Mouse (Mus musculus): ENCODE measurements around the gene Camta2.

The Camta2 gene

DNA sequence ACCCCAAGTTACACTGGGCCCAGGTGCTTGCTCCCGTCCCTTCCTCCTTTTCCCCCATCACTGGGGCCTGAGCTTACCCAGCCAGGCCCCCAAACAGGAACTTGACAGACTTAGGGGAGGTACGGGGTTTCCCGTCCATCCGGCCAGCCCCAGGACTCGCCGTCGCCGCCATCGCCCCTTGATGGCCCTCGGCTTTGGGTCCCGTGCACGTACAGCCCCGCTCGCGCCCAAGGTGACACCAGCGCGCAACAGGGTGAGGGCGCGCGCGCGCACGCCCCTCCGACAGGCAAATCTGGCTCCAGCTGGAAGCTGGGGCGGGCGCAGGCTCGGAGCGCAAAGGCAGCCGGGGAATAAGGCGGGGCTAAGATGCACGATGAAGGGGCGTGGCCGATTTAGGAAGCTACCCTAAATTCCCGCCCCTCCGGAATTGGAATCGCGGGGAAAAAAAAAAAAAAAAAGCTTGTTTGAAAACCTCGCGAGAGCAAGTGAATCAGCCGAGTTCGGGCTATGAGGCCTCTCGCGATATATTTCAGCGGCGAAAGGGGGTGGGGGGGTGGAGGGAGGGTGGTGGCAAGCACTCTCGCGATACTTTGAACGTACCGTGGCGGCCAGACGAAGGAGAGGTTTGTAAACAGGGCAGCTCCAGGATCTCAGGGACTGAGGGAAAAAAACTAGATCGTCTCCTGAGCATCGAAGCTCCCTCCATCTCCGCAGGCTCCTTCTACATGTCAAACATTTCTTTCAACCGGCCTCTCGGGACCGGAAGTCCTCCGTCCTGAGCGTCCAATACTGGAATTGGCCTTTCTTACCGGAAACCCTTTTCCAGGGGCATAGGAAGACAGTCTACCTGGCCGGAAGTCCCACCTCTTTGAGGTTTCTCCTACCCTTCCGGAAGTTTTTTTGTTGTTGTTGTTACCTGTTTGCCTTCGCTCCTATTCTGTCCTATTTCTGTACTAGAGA lies 40.9 kb downstream of the Camta2 start, which contains the start of the genes Rnf167 and Slc25a11:
Gene Rnf167 (plus strand): TSS at position 545 of the 960 bp plus-strand sequence.
Gene Slc25a11 (minus strand): TSS at position 789 of the 960 bp plus-strand sequence.
- peak; percentile 99 for DNase-seq

- peak; percentile 67 for DNase-seq
Measured at GRCm38 (mm10) chr11:70646259-70646555, 41.7 kb downstream of the Camta2 start.

- no peak for DNase-seq
Measured at GRCm38 (mm10) chr11:70645461-70646258, 42.2 kb downstream of the Camta2 start.

DNA sequence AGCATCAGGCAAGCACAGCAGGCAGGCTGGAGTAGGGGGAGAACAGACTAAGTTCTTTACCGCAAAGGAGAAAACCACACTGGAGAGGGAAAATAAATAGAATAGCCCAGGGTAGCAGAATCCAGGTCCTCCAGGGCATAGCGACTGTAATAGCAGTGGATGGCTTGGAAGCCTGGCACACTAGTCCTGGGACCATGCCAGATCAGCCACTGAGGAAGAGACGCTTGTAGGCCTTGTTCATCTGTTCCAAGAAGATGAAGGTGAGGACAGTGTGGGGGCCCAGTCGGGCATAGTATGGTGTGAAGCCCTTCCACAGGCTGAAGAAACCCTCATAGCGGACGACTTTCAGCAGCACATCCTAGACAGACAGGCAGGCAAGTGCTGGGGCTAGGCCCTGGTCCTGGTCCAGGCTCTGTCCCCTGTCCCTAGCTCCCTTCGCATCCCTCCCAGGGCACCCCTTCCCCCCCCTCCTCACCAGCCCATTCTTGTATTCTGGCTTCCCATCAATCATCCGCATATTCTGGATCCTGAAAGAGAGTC lies 43.3 kb downstream of the Camta2 start:
- no peak for DNase-seq

DNA sequence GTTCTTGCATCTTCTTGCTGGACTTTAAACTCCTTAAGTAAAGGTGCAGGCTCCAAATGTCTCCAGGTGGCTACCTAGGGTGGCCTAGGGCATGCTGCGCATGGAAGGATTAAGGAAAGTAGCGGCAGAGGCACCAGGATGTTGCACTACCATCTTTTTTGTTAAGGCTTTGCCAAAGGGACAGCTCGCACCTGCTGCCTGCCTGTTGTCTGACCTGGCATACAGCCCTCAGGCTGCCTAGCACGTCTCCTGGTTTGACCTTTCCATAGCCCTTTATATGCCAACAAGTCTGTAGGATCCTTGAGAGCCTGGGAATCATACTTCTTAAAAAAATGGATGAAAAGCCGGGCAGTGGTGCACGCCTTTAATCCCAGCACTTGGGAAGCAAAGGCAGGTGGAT lies 44.9 kb downstream of the Camta2 start:
- no peak for DNase-seq

DNA sequence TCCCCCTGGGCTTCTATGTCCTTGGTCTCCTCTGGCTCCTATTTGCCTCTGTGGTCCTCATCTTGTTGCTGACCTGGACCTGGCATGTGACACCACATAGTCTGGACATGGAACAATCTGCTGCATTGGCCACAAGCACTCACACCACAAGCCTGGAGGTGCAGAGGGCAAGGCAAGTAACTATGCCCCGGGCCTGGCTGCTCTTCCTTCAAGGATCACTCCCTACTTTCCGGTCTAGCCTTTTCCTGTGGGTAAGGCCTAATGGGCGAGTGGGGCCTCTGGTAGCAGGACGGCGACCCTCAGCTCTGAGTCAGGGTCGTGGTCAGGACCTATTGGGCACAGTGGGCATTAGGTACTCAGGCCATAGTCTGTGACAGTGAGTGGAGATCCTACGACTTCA lies 46.7 kb downstream of the Camta2 start:
- no peak for DNase-seq

GRCm38 (mm10) chr11:70639976-70640375 lies 47.9 kb downstream of the Camta2 start:
- DNase-seq = no peak

DNA sequence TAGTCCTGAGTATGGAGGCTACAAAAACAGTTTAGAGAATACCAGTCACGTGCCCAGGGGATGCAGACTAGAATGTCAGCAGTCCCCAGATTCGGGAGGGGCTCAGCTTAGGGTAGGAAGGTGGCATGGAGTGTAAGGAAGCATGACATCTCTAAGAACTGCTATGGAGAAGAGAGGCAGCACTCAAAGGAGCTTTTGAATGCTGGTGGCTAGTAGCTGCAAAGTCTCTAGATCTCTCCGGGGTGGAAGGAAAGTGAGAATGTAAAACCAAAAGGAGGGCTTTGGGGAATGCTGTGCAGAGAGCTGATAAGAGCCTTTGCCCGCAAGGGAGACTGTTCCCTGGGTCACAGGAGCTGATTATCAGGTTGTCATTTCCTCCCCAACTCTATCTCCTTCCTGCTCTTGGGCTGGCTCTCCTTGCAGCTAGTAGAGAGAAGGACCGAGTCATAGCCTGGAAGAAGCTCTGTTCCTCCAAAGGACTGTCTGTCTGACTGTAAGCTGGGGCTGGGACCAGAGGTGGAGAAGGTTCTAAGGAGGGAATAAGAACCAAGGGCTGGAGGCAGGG lies 49.1 kb downstream of the Camta2 start, which contains the start of gene Gp1ba:
Gene Gp1ba (plus strand): TSS at position 409 of the 565 bp plus-strand sequence.
- no peak for DNase-seq

GRCm38 (mm10) chr11:70638293-70638692 lies 49.6 kb downstream of the Camta2 start:
- no peak for DNase-seq

DNA sequence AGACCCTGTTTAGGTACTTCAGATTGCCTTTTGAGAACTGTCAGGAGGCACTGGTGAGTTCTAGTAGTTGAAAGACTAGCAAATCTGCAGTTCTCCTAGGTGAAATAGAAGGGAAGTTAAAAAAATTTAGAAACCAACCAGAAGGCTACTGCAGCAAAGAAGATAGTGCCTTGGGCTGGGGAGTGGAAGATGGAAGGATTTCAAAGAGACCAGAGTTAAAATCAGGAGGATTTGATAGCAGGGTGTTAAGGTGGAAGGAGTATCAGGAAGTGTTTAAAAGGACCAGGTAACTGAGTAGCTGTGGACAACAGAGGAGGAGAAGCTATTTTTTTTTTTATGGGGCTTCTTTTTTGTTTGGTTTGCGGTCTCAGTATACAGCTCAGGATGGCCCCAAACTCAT lies 50.1 kb downstream of the Camta2 start:
- DNase-seq = no peak

DNA sequence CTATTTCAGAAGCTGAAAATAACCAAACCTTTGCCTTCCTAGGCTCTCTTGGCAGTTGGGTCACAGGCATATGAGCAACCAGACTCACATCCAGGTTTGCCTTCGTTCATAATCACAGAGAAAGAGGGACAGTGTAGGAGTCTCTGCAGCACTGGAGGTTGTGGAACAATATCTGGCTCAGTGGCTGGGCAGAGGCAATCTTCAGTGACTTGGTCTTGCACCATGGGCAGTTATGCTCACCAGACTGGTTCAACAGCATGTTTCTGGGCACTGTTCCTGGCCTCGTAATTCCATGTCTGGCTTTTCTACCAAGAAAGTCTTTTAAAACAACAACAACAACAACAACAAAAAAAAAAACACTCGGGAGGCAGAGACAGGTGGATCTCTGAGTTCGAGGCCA lies 52.3 kb downstream of the Camta2 start:
- no peak for DNase-seq

DNA sequence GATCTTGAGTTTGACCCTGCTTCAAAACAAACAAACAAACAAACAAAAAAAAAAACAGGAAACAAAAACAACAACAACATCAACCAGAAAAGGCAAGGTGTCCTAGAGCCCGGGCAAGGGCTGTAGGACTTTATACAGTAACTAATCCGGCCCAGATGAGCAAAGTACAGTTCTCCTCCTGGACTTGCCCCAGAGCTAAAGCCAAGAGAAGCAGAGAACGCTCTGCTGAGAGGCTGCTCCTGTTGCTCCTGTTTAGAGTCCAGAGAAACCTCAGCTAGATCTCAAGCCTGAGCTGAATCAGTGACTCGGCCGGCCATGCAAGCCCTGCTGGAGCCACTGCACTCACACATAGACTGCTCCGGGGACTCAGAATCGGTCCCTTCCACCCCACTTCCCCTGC lies 57.8 kb downstream of the Camta2 start:
- DNase-seq = peak; percentile 66

DNA sequence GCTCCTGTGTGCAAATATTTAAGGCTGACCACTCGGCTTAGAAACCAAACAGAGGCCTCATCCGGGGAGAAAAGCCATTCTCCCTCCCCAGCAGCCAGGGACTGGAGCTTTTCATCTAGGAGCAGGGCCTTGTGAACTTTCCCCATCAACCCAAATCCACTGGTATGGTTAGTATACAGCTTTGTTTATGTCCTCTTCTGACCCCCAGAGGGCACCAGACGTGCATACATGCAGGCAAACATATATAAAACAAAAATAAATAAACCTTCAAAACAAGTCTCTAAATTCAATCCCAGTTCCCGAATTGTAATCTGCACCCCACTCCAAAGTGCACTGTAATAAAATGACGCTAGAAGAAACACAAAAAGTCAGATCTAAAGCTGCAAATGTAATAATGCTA lies 58.3 kb downstream of the Camta2 start:
- no peak for DNase-seq

DNA sequence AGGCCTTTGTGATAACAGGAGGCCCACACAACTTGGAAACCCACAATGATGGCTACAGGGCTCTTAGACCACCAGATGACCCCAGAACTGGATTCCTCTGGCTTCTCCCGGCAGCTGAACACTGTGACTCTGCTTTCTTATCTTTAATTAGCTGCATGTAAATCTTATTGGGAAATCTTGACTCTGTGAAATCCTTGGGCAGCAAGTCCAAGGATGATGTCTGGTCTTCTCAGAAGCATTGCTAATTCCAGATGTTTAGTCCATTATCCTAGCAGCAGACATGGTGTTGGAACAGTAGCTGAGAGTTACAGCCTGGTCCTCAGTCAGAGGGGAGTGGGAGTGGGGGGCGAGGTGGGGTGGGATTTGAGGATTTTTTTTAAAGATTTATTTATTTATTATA lies 59.5 kb downstream of the Camta2 start:
- DNase-seq = no peak

DNA sequence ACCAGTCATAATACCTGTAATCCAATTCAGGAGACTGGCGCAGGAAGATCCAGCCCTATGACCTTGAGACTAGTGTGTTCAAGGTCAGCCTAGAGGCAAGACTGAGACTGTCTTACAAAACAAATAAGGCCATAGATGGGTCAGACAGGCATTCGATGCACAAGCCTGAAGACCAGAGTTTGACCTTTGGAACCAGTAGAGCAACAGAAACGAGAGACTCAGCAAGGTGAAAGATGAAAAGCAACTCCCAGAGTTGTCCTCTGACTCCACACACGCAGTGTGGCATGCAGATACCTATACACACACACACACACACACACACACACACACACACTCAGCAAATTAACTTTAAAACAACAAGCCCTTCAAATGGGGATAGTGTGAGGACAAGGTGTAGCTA lies 61.0 kb downstream of the Camta2 start:
- no peak for DNase-seq

DNA sequence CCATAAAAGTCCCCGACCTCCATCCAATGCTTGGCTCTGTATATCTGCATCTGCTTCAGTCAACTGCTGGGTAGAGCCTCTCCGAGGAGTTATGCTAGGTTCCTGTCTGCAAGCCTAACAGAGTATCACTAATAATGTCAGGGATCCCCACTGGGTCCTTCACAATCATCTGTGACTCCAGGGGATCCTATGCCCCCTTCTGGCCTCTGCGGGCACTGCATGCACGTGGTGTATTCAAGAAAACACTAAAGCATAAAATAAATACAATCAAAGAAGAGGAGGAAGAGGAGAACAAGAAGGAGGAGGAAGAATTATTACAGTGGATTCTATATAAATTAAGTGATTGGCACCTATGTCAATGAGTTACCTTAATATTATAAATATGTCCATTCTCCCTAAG lies 62.4 kb downstream of the Camta2 start:
- DNase-seq = peak; percentile 53

GRCm38 (mm10) chr11:70623053-70623742 lies 64.7 kb downstream of the Camta2 start:
- DNase-seq = no peak

- no peak for DNase-seq
Measured at GRCm38 (mm10) chr11:70621972-70622814, 65.7 kb downstream of the Camta2 start.

Measured in kidney, postnatal 14 days (tissue).